Mouse (Mus musculus) kidney, embryonic 14.5 days (tissue): ENCODE measurements around the gene Tgfbr3. TPM values are rescaled to one million over a fixed set of nuclear protein-coding genes. Genes with fewer than 3 reads are reported as not detected.

Experiments used
- ATAC-seq: fragments of 200-750 bp; cut with Nextera tagmentation; 2 replicates; pipeline ENCODE4 v1.8.0; 2017; ENCODE audit warnings: moderate number of reproducible peaks, mild to moderate bottlenecking, moderate TSS enrichment, moderate library complexity; ENCODE audit not compliant: low FRiP score, low TSS enrichment
- H3K27ac ChIP-seq: fragments of 300-500 bp; sonication (generic); 2 replicates; pipeline ENCODE4 v1.5.1; 2014; ENCODE audit warnings: low read depth, mild to moderate bottlenecking, low read length, moderate library complexity, mixed read lengths
- H3K27me3 ChIP-seq: fragments of 300-500 bp; sonication (generic); 2 replicates; pipeline ENCODE4 v1.6.1; 2014; ENCODE audit warnings: mild to moderate bottlenecking, low read length; ENCODE audit not compliant: control insufficient read depth, insufficient read depth
- H3K36me3 ChIP-seq: fragments of 300-500 bp; sonication (generic); 2 replicates; pipeline ENCODE4 v1.6.1; 2014; ENCODE audit warnings: low read length, mixed read lengths; ENCODE audit not compliant: control insufficient read depth, insufficient read depth
- H3K4me1 ChIP-seq: fragments of 300-500 bp; sonication (generic); 2 replicates; pipeline ENCODE4 v1.6.1; 2014; ENCODE audit warnings: low read length, mixed read lengths; ENCODE audit not compliant: control insufficient read depth, insufficient read depth
- H3K4me2 ChIP-seq: fragments of 300-500 bp; sonication (generic); replicated peaks from 2 replicates; pipeline ENCODE4 v1.6.1; 2014; ENCODE audit warnings: low read depth, mild to moderate bottlenecking, low read length
- H3K4me3 ChIP-seq: fragments of 300-500 bp; sonication (generic); 2 replicates; pipeline ENCODE4 v1.5.1; 2014; ENCODE audit warnings: mild to moderate bottlenecking, low read length
- H3K9ac ChIP-seq: fragments of 300-500 bp; sonication (generic); 2 replicates; pipeline ENCODE4 v1.6.1; 2014; ENCODE audit warnings: low read depth, mild to moderate bottlenecking, low read length, moderate library complexity
- H3K9me3 ChIP-seq: fragments of 300-500 bp; sonication (generic); 2 replicates; pipeline ENCODE4 v1.6.1; 2016; ENCODE audit warnings: low read length; ENCODE audit not compliant: control insufficient read depth
- WGBS: fragments of 180-500 bp; shearing (Covaris S2); extraction: QIAGEN DNeasy Blood & Tissue Kit; methylation state at CpG from one replicate; pipeline ENCODE4 v1.1.7; 2014; 5-methylcytosine and 5-hydroxymethylcytosine counted together
- polyA plus RNA-seq: library from polyadenylated mRNA; unstranded; fragments of >200 nt; fragmentation: Nextera tagmentation; extraction: Ambion mirVana; gene quantifications from 2 replicates; pipeline ENCODE4 v1.2.1, GENCODE M21; 2014

Tgfbr3 gene
- polyA plus RNA-seq, 1 experiment from 2014 or later, result 18.0 TPM

DNA sequence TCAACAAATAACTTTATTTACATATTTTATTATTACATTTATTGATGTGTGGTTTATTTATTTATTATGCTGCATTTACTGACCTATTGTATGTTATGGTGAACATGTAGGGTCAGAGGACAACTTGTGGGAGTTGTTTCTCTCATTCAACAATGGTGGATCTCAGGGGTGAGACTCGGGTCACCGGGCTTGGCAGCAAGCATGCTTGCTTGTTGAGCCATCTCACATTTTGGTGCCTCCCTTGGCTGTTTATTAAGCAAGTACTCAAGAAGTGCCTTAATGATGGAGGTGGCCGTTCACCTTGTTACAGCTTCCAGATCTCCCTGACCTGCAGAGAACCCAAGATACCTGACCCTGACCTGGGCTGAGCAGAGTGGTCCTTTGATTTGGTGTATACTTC, 207.4 kb downstream of the Tgfbr3 start:
- 56% methylated on average over 3 of the region's 3 CpGs for WGBS
- Histone ChIP-seq H3K4me1 (peaks cover 30% of the 10 kb centered on the region), H3K4me2 (no peak overlapping the region), H3K36me3 (no peaks in the 10 kb centered on the region), H3K9ac (no peak overlapping the region), H3K27ac (no peak overlapping the region), H3K9me3 (no peaks in the 10 kb centered on the region), H3K27me3 (no peaks in the 10 kb centered on the region), H3K4me3 (no peak overlapping the region)
- ATAC-seq, result no peak

DNA sequence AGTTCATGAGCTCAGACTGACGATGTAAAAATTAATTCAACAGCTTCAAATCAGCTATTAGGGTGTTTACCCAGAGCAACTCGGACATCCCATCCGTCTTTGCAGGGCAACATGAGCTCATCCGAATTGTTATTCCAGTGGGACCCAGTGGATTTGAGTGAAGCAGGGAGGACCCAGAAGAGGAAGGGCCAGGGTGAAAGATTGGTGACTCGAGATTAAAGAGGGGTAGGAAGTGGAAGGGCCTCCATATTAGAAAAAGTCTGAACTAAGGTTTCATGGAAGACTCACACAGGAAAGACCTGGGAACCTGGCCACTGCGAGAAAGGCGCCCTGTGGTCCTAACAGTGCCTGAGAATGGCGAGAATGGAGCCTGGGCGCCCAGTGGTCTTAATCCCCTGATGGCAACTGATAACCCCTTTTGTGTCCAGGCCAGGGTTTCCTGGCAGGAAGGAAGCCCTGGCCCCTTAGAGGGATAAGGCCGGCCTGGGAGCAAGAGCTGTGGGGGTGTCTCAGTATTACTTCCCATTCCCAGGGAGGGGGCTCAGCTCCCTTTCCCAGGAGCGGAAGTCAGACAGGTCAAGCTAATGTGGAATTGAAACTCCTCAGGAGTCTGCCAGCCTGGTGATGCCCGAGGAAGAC, 208.3 kb downstream of the Tgfbr3 start:
- no peak for ATAC-seq
- peaks cover 30% of the 10 kb centered on the region for H3K4me1 ChIP-seq
- H3K9ac ChIP-seq, result no peak overlapping the region
- 47% methylated on average over 12 of the region's 12 CpGs for WGBS
- H3K9me3 ChIP-seq, result no peaks in the 10 kb centered on the region
- no peaks in the 10 kb centered on the region for H3K36me3 ChIP-seq
- no peaks in the 10 kb centered on the region for H3K27me3 ChIP-seq
- peak overlapping the region; percentile 32; the same call in 1 of the 2 replicates for H3K27ac ChIP-seq
- no peak overlapping the region for H3K4me3 ChIP-seq
- no peak overlapping the region for H3K4me2 ChIP-seq

DNA sequence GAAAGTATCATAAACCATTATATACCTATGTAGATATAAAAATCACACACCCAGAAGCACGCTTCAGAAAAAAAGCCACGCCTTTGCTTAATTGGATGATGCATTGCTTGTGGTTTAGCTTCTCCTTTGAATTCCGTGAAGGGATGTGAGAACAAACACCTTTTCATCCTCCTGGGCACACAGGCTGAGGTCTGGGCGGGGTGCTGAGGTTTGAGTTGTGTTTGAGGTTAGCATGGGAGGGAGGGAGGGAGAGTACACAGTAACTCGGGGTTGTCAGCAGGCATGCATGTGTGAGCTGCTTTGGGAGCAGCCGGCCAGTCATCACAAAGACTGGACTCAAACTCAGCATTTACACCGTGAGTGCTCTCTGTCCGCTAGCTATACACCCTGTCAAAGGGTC, 209.5 kb downstream of the Tgfbr3 start:
- Histone ChIP-seq H3K4me3 (no peak overlapping the region), H3K9ac (no peak overlapping the region), H3K27ac (no peak overlapping the region), H3K36me3 (no peaks in the 10 kb centered on the region), H3K9me3 (no peaks in the 10 kb centered on the region), H3K4me2 (no peak overlapping the region), H3K27me3 (no peaks in the 10 kb centered on the region), H3K4me1 (peaks cover 30% of the 10 kb centered on the region)
- 57% methylated on average over 8 of the region's 8 CpGs for WGBS
- no peak for ATAC-seq

DNA sequence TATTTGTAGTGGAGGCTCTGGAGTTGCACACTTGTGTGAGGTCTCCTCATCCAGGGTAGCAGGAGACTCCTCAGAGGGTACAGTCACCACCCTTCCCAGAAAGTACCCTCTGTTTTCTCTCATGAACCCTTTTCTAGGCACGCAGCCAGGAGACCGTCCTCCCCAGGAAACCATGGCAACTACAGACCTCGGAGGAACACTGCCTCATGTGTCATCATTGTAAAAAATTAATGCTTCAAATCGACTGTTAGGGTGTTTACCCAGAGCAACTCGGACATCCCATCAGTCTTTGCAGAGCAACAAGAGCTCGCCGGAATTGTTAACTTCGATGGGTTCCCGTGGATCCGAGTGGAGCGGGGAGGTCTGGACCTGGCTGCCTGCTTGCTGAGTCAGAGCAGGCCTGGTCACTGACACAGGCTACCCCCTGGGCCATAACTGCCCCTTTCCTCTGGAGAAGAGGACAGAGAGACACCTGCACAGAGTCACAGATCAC, 210.2 kb downstream of the Tgfbr3 start:
- H3K36me3 ChIP-seq, result no peaks in the 10 kb centered on the region
- H3K27me3 ChIP-seq, result no peaks in the 10 kb centered on the region
- ATAC-seq, result peak; percentile 56
- H3K4me2 ChIP-seq, result no peak overlapping the region
- no peak overlapping the region for H3K4me3 ChIP-seq
- WGBS, result 41% methylated on average over 11 of the region's 11 CpGs
- no peak overlapping the region for H3K9ac ChIP-seq
- peak overlapping the region; percentile 20; the same call in 1 of the 2 replicates for H3K27ac ChIP-seq
- peaks cover 34% of the 10 kb centered on the region for H3K4me1 ChIP-seq
- no peaks in the 10 kb centered on the region for H3K9me3 ChIP-seq

DNA sequence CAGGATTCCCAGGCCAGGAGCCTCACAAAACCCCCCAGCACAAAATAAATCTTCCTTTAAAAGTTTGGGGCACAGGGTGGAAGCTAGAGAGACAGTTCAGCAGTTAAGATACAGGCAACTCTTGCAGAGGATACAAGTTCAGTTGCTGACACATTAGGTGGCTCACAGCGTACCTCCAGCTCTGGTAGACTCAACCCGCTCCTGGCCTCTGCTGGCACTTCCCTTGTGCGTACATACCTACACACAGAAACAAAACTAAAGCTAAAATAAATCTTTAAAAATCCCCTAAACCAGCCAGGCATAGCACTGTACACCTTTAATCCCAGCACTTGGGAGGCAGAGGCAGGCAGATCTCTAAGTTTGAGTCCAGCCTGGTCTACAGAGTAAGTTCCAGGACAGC, 211.1 kb downstream of the Tgfbr3 start:
- Histone ChIP-seq H3K4me3 (no peak overlapping the region), H3K27me3 (no peaks in the 10 kb centered on the region), H3K9ac (no peak overlapping the region), H3K4me1 (peaks cover 42% of the 10 kb centered on the region), H3K4me2 (no peak overlapping the region), H3K36me3 (no peaks in the 10 kb centered on the region), H3K9me3 (no peaks in the 10 kb centered on the region), H3K27ac (no peak overlapping the region)
- WGBS, result 99% methylated on average over 3 of the region's 3 CpGs
- no peak for ATAC-seq

DNA sequence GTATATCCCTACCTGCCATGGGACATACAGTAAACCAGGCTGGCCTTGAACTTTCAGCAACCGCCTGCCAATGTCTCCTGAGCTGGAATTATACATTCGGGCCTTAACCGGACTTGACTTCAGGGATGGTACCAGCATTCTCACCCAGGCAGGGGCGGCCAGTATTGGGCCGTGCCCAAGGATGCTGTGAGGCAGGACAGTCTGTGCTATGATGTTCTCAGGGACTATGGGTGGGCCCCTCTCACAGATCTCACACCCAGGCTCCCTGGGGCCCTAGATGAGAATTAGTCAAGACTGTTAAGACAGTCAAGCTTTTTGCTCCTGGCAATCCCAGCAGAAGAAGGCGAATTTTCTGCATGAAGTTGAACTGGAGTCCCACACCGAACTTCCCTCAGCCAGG, 211.5 kb downstream of the Tgfbr3 start:
- Histone ChIP-seq H3K27ac (no peak overlapping the region), H3K9ac (no peak overlapping the region), H3K36me3 (no peaks in the 10 kb centered on the region), H3K27me3 (no peaks in the 10 kb centered on the region), H3K4me1 (peaks cover 42% of the 10 kb centered on the region), H3K4me2 (no peak overlapping the region), H3K4me3 (no peak overlapping the region), H3K9me3 (no peaks in the 10 kb centered on the region)
- ATAC-seq, result no peak
- WGBS, result 96% methylated on average over 7 of the region's 7 CpGs

DNA sequence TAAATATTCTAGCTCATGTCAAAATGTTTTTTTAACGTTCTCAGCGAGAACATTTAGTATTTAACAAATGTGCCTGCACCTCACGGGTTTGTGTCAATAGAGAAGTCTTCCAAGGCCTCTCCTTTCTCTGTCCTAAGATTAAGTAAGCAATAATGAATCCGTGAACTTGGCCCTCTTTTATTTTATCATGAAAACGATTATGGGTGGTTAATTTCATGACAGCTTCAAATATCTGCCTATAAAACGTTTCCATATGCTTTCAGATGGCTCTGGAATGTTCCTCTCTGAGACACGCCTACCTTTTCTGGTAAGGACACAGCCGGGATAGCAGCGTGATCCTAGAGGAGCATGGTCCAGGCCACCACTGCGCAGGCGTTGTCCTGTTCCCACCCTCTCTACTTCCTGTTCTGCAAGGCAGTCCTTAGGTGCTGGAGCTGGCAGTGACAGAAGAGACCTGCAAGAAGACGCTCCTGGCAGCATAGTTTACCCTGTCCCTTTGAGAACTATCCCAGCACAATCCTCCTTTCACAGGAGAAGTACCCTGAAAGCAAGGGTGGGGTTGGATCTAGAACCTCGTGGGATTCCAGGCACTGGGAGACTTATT, 214.3 kb downstream of the Tgfbr3 start:
- no peaks in the 10 kb centered on the region for H3K27me3 ChIP-seq
- no peaks in the 10 kb centered on the region for H3K9me3 ChIP-seq
- H3K4me1 ChIP-seq, result peaks cover 25% of the 10 kb centered on the region
- no peak for ATAC-seq
- WGBS, result 68% methylated on average over 13 of the region's 13 CpGs
- H3K36me3 ChIP-seq, result no peaks in the 10 kb centered on the region
- H3K4me2 ChIP-seq, result no peak overlapping the region
- H3K27ac ChIP-seq, result no peak overlapping the region
- H3K9ac ChIP-seq, result no peak overlapping the region
- H3K4me3 ChIP-seq, result no peak overlapping the region

DNA sequence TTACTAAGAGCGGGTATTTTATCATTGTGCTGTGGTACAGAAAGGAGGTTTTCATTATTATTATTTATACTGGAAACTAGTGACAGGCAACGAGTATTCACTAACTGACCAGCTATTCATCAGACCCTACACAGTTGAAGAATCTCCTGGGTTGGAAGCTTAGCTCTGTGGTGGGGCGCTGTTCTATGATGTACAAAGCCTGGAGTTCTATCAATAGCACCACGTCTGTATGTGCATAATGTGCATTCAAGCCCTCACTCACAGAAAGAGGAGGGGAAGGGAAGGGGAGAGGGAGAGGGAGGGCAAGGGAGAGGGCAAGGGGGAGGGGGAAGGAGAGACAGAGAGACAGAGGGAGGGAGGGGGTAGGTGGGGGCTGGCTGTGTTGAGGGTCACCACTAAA, 215.1 kb downstream of the Tgfbr3 start:
- Histone ChIP-seq H3K9me3 (no peaks in the 10 kb centered on the region), H3K27ac (no peak overlapping the region), H3K4me1 (peaks cover 17% of the 10 kb centered on the region; the same call in 1 of the 2 replicates), H3K9ac (no peak overlapping the region), H3K4me3 (no peak overlapping the region), H3K27me3 (no peaks in the 10 kb centered on the region), H3K4me2 (no peak overlapping the region), H3K36me3 (no peaks in the 10 kb centered on the region)
- ATAC-seq, result no peak
- WGBS, result 39% methylated on average over 4 of the region's 4 CpGs

DNA sequence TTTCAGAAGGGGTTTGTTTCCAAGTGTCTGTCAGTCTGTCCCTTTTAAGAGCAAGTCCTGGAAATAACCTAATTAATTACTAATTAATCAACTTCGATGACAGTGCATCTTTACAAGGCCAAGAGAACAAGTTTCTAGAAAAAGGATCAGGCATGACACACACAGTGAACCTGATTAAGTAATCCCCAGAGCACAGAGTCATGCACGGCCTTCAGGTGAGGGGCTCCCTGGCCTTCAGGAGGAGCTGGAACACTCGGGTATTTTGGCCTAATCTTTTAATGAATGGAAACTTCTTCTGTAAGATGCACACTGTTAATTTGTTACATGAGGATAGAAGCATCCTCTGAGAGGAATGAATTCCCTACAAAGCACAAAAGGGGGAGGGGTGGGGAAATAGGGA, 215.9 kb downstream of the Tgfbr3 start:
- Histone ChIP-seq H3K36me3 (no peaks in the 10 kb centered on the region), H3K4me2 (no peak overlapping the region), H3K4me1 (peaks cover 12% of the 10 kb centered on the region; the same call in 1 of the 2 replicates), H3K4me3 (no peak overlapping the region), H3K9ac (no peak overlapping the region), H3K27me3 (no peaks in the 10 kb centered on the region), H3K27ac (no peak overlapping the region), H3K9me3 (no peaks in the 10 kb centered on the region)
- 42% methylated on average over 3 of the region's 3 CpGs for WGBS
- ATAC-seq, result no peak
